Mouse (Mus musculus) midbrain, embryonic 11.5 days (tissue): ENCODE measurements around the gene Spint1. TPM values are rescaled to one million over a fixed set of nuclear protein-coding genes. Genes with fewer than 3 reads are reported as not detected.

ENCODE experiments used
- ATAC-seq: fragments of 200-750 bp; cut with Nextera tagmentation; 2 replicates; pipeline ENCODE4 v1.8.0; 2017; ENCODE audit warnings: moderate TSS enrichment, moderate library complexity; ENCODE audit not compliant: low FRiP score
- DNase-seq: peaks from one replicate; pipeline ENCODE4 v3.0.0; 2015; ENCODE audit warnings: low spot score; ENCODE audit errors: missing footprints
- H3K27ac ChIP-seq: fragments of 300-500 bp; sonication (generic); 2 replicates; pipeline ENCODE4 v1.5.1; 2014; ENCODE audit warnings: low read depth, low read length
- H3K27me3 ChIP-seq: fragments of 300-500 bp; sonication (generic); 2 replicates; pipeline ENCODE4 v1.6.1; 2014; ENCODE audit warnings: mild to moderate bottlenecking, low read length, moderate library complexity, mixed read lengths; ENCODE audit not compliant: control insufficient read depth, insufficient read depth
- H3K36me3 ChIP-seq: fragments of 300-500 bp; sonication (generic); 2 replicates; pipeline ENCODE4 v1.6.1; 2014; ENCODE audit warnings: mild to moderate bottlenecking, low read length, moderate library complexity, mixed read lengths; ENCODE audit not compliant: control insufficient read depth, insufficient read depth
- H3K4me1 ChIP-seq: fragments of 300-500 bp; sonication (generic); 2 replicates; pipeline ENCODE4 v1.6.1; 2014; ENCODE audit warnings: low read length; ENCODE audit not compliant: control insufficient read depth, insufficient read depth
- H3K4me2 ChIP-seq: fragments of 300-500 bp; sonication (generic); 2 replicates; pipeline ENCODE4 v1.6.1; 2014; ENCODE audit warnings: mild to moderate bottlenecking, moderate library complexity
- H3K4me3 ChIP-seq: fragments of 300-500 bp; sonication (generic); 2 replicates; pipeline ENCODE4 v1.5.1; 2014; ENCODE audit warnings: low read depth, low read length
- H3K9ac ChIP-seq: fragments of 300-500 bp; sonication (generic); 2 replicates; pipeline ENCODE4 v1.6.1; 2014; ENCODE audit warnings: low read length
- H3K9me3 ChIP-seq: fragments of 300-500 bp; sonication (generic); 2 replicates; pipeline ENCODE4 v1.6.1; 2016; ENCODE audit warnings: low read length; ENCODE audit not compliant: control insufficient read depth
- WGBS: fragments of 180-500 bp; shearing (Covaris S2); extraction: QIAGEN DNeasy Blood & Tissue Kit; methylation state at CpG from one replicate; pipeline ENCODE4 v1.1.7; 2014; 5-methylcytosine and 5-hydroxymethylcytosine counted together
- polyA plus RNA-seq: library from polyadenylated mRNA; unstranded; fragments of >200 nt; fragmentation: Nextera tagmentation; extraction: Ambion mirVana; gene quantifications from 2 replicates; pipeline ENCODE4 v1.2.1, GENCODE M21; 2014

Gene Spint1
- polyA plus RNA-seq, 1 experiment from 2014 or later, result 1.1 TPM

DNA sequence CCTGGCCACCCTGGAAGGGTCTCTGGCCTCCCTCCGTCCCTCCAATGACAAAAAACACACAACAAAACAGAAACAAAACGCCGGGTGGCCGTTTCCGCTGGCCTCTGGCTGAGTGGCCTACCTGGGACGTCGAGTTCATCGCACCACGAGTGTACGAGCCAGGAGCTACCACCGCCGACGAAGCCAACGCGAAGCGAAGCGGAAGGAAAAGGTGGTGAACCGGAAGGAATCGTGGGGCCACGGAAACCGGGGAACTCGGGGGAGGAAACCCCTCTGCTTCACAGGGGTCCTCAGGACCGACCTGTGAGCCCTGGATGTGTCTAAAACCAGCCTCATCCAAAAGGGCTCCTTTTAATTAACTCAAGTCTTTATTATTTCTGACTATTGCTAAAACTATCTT, 40.6 kb downstream of the Spint1 start:
- no peaks in the 10 kb centered on the region for H3K9me3 ChIP-seq
- H3K4me1 ChIP-seq, result no peaks in the 10 kb centered on the region
- ATAC-seq, result no peak
- WGBS, result 89% methylated on average over 23 of the region's 23 CpGs
- H3K9ac ChIP-seq, result no peak overlapping the region
- H3K4me2 ChIP-seq, result no peak overlapping the region
- no peaks in the 10 kb centered on the region for H3K27me3 ChIP-seq
- no peaks in the 10 kb centered on the region for H3K36me3 ChIP-seq
- no peak overlapping the region for H3K27ac ChIP-seq
- H3K4me3 ChIP-seq, result no peak overlapping the region
- peak; percentile 35 for DNase-seq

DNA sequence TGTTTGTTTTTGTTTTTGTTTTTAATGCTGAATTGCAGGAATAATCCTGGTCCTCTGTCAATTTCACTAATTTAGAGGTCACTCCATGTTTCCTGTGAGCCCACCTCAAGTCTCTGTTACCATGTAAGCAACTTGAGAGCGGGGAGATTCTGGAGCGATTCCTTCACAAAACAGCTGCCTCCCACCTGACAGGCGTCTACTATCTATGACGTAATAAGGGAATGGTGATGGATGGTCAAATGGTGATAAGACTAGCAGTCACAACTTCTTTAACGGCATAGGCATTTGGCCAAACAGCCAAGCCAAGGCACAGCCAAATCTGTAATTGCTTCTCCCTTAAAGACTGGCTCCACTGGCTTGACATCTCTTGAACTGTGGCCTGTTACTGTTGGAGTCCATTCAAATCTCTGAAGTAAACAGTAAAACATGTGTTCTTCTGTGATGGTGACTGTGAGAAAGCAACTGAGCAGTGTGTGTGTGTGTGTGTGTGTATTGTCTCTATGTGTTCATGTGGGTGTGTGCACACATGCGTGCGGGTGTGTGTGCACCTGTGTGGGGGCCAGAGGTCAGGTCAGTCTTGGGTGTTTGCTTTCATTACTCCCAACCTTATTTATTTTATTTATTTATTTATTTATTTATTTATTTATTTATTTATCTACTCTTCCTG, 44.9 kb downstream of the Spint1 start:
- 90% methylated on average over 7 of the region's 7 CpGs for WGBS
- Histone ChIP-seq H3K4me3 (no peak overlapping the region), H3K36me3 (no peaks in the 10 kb centered on the region), H3K4me2 (no peak overlapping the region), H3K9me3 (no peaks in the 10 kb centered on the region), H3K27ac (no peak overlapping the region), H3K27me3 (no peaks in the 10 kb centered on the region), H3K4me1 (no peaks in the 10 kb centered on the region), H3K9ac (no peak overlapping the region)
- ATAC-seq (no peak), DNase-seq (no peak)

DNA sequence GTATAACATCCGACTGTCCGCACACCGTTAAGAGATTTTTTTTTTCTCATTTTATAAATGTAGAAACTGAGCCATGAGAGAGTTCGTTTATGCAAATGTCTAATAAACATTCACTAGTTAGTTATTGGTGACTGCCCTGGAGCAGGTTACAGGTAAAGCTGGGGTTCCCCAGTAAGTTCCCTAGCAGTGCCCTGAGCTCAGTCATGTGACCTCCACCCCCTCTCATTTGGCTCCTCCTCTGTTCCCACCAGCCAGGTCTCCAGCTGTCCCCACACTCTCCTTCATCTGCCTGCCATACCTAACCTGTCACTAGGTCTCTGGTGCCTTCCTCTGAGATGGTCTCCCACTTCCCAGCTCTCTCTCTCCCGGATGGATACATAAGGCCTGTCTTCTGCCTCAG, 50.2 kb downstream of the Spint1 start:
- H3K4me3 ChIP-seq, result no peak overlapping the region
- WGBS, result 95% methylated on average over 5 of the region's 5 CpGs
- no peak for ATAC-seq

DNA sequence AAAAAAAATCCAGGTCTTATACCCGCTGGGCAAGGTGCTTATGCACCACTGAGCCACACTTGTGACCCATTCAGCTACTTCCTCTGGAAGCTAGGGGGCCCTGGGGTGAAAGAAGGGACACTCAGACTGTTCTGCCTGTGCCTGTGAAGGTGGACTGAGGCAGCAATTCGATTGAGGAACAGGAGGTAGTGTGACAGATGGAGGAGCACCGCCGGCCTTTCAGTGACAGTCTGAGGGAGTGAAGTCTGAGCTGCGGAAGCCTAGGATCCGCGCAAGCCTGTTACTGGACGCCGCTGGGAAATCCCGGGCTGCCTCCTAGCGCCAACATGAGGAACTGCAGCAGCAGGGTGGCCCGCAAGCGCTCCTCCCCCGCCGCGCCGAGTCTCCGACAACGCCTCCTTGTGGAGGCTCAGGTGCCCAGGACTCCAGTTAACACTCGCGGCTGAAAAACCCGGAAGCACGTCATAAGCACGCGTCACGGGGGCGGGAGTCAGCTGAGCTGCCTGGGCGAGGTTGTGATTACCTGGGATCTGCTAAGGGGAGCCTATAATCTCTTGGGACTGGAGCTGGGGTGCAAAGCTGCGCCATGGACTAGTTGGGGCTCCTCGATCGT, 51.2 kb downstream of the Spint1 start, which contains the start of gene Vps18:
Gene Vps18, plus strand, starts transcription at position 471 of the 613 bp plus-strand sequence.
- under 1% methylated on average over 31 of the region's 31 CpGs for WGBS
- Histone ChIP-seq H3K9ac (peak within 1 kb of the TSS; percentile 78), H3K4me3 (peak within 1 kb of the TSS; percentile 74), H3K36me3 (peaks cover 1% of the 10 kb centered on the region; the same call in 1 of the 2 replicates), H3K9me3 (no peaks in the 10 kb centered on the region), H3K4me2 (peak within 1 kb of the TSS; percentile 58), H3K4me1 (peaks cover 8% of the 10 kb centered on the region; the same call in 1 of the 2 replicates), H3K27ac (no peak within 1 kb of the TSS; the same call in 1 of the 2 replicates), H3K27me3 (no peaks in the 10 kb centered on the region)
- ATAC-seq (peak; percentile 94), DNase-seq (peak; percentile 100)

More for the DNA sequence above, 50.2 kb downstream of the Spint1 start:
- H3K4me2 ChIP-seq, result no peak overlapping the region
- H3K36me3 ChIP-seq, result no peaks in the 10 kb centered on the region; the same call in 1 of the 2 replicates
- DNase-seq, result no peak
- H3K9me3 ChIP-seq, result no peaks in the 10 kb centered on the region
- no peaks in the 10 kb centered on the region for H3K27me3 ChIP-seq
- H3K27ac ChIP-seq, result no peak overlapping the region
- peaks cover 8% of the 10 kb centered on the region; the same call in 1 of the 2 replicates for H3K4me1 ChIP-seq
- no peak overlapping the region for H3K9ac ChIP-seq

DNA sequence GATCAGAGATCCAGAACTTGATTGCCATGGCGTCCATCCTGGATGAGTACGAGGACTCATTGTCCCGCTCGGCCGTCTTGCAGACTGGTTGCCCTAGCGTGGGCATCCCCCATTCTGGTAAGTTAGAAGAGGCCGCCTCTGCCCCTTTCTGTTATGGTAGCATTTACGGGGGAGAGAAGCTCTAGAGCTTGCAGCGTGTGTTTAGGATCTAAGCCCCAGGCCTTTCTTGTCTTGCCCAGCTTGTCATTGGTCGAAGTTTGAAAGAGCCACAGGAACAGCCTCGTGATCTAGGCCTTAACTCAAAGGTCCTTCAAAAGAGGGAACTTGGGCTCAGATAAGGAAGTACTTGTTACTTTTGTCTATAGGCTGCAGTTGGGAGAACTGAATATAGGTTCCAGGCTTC, 51.9 kb downstream of the Spint1 start:
- Histone ChIP-seq H3K36me3 (peaks cover 4% of the 10 kb centered on the region; the same call in 1 of the 2 replicates), H3K27me3 (no peaks in the 10 kb centered on the region), H3K9me3 (no peaks in the 10 kb centered on the region), H3K4me2 (peak overlapping the region; percentile 58), H3K4me1 (peaks cover 8% of the 10 kb centered on the region; the same call in 1 of the 2 replicates), H3K4me3 (peak overlapping the region; percentile 74), H3K9ac (peak overlapping the region; percentile 78), H3K27ac (no peak overlapping the region)
- no peak for DNase-seq
- 4% methylated on average over 11 of the region's 11 CpGs for WGBS
- ATAC-seq, result peak; percentile 31

DNA sequence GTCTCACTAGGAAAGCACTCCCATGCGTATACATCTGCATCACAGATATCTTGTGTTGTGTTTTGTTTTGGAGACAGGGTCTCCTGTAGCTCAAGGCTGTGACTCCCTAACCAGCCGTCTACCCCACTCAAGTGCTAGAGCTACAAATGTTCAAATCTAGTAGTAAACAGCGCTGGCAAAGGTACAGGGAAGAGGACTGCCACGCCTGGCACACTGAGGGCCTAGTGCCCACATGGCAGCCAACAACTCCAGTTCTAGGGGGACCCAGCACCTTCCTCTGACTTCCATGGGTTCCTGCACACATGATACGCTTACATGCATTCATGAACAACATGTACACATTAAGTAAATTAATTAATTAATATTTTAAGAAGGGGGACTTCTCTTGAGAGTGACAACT, 55.1 kb downstream of the Spint1 start:
- ATAC-seq (no peak), DNase-seq (no peak)
- Histone ChIP-seq H3K9me3 (no peaks in the 10 kb centered on the region), H3K27ac (no peak overlapping the region), H3K4me1 (peaks cover 8% of the 10 kb centered on the region; the same call in 1 of the 2 replicates), H3K9ac (no peak overlapping the region), H3K36me3 (peaks cover 8% of the 10 kb centered on the region), H3K4me3 (no peak overlapping the region), H3K4me2 (no peak overlapping the region), H3K27me3 (no peaks in the 10 kb centered on the region)
- 94% methylated on average over 5 of the region's 5 CpGs for WGBS

DNA sequence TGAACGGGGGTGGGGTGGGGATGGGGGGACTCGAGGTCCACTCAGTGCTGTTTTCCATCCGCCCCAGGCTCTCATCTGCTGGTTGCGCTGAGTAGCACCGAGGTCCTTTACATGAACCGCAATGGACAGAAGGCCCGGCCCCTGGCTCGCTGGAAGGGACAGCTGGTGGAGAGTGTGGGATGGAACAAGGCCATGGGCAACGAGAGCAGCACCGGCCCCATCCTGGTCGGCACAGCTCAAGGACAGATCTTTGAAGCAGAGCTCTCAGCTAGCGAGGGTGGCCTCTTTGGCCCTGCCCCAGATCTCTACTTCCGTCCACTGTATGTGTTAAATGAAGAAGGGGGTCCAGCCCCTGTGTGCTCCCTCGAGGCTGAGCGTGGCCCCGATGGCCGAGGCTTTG, 55.7 kb downstream of the Spint1 start:
- no peak overlapping the region for H3K27ac ChIP-seq
- WGBS, result 94% methylated on average over 17 of the region's 17 CpGs
- H3K4me1 ChIP-seq, result peaks cover 8% of the 10 kb centered on the region; the same call in 1 of the 2 replicates
- no peaks in the 10 kb centered on the region for H3K27me3 ChIP-seq
- no peaks in the 10 kb centered on the region for H3K9me3 ChIP-seq
- no peak for ATAC-seq
- H3K9ac ChIP-seq, result no peak overlapping the region
- DNase-seq, result no peak
- no peak overlapping the region for H3K4me2 ChIP-seq
- peaks cover 12% of the 10 kb centered on the region for H3K36me3 ChIP-seq
- H3K4me3 ChIP-seq, result no peak overlapping the region

DNA sequence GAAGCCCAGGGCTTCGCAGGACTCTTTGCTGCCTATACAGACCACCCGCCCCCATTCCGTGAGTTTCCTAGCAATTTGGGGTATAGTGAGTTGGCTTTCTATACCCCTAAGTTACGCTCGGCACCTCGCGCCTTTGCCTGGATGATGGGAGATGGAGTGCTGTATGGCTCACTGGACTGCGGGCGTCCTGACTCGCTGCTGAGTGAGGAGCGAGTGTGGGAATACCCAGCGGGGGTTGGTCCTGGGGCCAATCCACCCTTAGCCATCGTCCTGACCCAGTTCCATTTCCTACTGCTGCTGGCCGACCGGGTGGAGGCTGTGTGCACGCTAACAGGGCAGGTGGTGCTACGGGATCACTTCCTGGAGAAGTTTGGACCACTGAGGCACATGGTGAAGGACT, 56.1 kb downstream of the Spint1 start:
- H3K9me3 ChIP-seq, result no peaks in the 10 kb centered on the region
- H3K4me1 ChIP-seq, result peaks cover 8% of the 10 kb centered on the region; the same call in 1 of the 2 replicates
- H3K9ac ChIP-seq, result no peak overlapping the region
- H3K4me2 ChIP-seq, result no peak overlapping the region
- DNase-seq, result no peak
- H3K36me3 ChIP-seq, result peaks cover 12% of the 10 kb centered on the region
- ATAC-seq, result no peak
- H3K4me3 ChIP-seq, result no peak overlapping the region
- 95% methylated on average over 17 of the region's 17 CpGs for WGBS
- H3K27me3 ChIP-seq, result no peaks in the 10 kb centered on the region
- H3K27ac ChIP-seq, result no peak overlapping the region

DNA sequence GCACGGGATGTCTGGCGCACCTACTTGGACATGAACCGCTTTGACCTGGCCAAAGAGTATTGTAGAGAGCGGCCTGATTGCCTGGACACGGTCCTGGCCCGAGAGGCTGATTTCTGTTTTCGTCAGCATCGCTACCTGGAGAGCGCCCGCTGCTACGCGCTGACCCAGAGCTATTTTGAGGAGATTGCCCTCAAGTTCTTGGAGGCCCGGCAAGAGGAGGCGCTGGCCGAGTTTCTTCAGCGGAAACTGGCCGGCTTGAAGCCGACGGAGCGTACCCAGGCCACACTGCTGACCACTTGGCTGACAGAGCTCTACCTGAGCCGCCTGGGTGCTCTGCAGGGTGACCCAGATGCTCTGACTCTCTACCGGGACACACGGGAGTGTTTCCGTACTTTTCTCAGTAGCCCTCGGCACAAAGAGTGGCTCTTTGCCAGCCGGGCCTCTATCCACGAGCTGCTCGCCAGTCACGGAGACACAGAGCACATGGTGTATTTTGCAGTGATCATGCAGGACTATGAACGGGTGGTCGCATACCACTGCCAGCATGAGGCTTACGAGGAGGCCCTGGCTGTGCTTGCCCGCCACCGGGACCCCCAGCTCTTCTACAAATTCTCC, 56.7 kb downstream of the Spint1 start:
- H3K9me3 ChIP-seq, result no peaks in the 10 kb centered on the region
- no peak overlapping the region for H3K9ac ChIP-seq
- no peak for ATAC-seq
- H3K36me3 ChIP-seq, result peaks cover 12% of the 10 kb centered on the region
- no peak for DNase-seq
- H3K4me3 ChIP-seq, result no peak overlapping the region
- no peaks in the 10 kb centered on the region for H3K27me3 ChIP-seq
- peaks cover 8% of the 10 kb centered on the region; the same call in 1 of the 2 replicates for H3K4me1 ChIP-seq
- 93% methylated on average over 34 of the region's 34 CpGs for WGBS
- no peak overlapping the region for H3K27ac ChIP-seq
- H3K4me2 ChIP-seq, result no peak overlapping the region
